Mouse (Mus musculus) CD4-positive, CD25-positive, alpha-beta regulatory T cell (primary cell): ENCODE results near the gene Vmn1r52. TPM values are rescaled to one million over a fixed set of nuclear protein-coding genes. Genes with fewer than 3 reads are reported as not detected.

Experiments
- polyA plus RNA-seq: library from polyadenylated mRNA; unstranded; fragments of 100-300 nt; shearing (Covaris generic); gene quantifications from one replicate; pipeline ENCODE4 v1.2.1, GENCODE M21; 2017

The Vmn1r52 gene
- not detected for polyA plus RNA-seq

DNA sequence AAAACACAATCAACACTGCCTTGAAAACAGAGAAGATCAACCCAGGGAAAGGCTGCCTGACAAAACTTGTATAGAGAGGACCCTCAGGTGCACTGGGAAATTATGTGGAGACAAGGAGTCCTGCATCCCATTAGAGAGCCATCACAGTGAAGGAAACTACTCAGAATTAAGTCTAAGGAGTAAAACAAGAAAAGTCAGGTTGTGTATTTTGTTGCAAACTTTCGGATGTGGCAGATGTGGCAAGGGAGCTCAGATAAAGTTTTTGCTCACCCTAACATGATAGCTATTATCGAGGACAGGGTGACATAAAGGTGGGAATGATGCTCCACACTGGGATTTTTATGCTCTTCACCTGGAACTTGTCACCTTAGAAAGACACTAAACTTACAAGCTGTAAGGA lies at the start of gene Vmn1r52:
Vmn1r52 (plus strand) TSS at position 301 of the 400 bp plus-strand sequence.

DNA sequence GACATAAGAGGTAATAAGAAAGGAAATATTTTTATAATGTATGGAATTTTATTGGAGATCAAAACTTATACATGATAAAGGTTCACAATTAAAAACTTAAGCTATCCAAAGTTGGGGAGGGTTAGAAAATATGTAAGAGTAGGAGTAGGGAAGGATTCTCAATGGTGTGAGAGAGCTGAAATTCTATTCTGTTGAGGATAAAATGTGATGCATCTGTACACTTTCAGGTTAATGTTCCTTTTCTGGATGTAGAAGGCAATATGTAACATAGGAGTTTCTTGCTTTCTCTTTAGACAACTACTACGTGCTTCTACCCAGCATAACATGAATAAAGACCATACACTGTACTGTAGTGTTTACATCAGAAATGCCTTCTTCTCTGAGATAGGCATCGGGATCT lies 27.9 kb downstream of the Vmn1r52 start, which contains the start of gene V1ra8:
V1ra8 (plus strand) TSS at position 301 of the 400 bp plus-strand sequence.

DNA sequence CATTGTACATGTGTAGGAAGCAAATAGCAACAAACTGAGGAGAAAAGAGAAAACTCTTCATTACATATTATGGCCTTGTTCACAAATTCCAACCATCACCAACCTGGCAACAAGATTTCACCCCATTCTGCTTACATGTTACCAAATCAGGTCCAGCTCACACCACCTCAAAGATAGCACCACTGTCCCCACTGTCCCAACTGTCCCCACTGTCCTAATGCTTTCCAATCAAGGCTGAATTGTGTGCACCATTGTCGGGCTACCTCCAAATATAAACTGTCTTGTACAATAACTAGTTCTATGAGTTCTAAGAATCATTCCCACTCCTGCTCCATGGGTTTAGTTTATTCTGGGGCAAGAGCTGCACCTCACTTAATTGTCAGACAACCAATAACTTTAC lies 49.7 kb downstream of the Vmn1r52 start, which contains the start of gene Vmn1r53:
Vmn1r53 (minus strand) TSS at position 101 of the 400 bp plus-strand sequence.

Other genes starting within 250 kb of the Vmn1r52 start
- not detected for gene Vmn1r45, start 234.2 kb upstream of the Vmn1r52 start, polyA plus RNA-seq
- gene Vmn1r46, start 205.5 kb upstream of the Vmn1r52 start, polyA plus RNA-seq = 0.02 TPM
- not detected for gene Vmn1r47, start 158.7 kb upstream of the Vmn1r52 start, polyA plus RNA-seq
- gene Vmn1r48, start 138.0 kb upstream of the Vmn1r52 start, polyA plus RNA-seq = not detected
- gene Vmn1r49, start 96.3 kb upstream of the Vmn1r52 start, polyA plus RNA-seq = 0.06 TPM
- gene Vmn1r50, start 73.4 kb upstream of the Vmn1r52 start, polyA plus RNA-seq = not detected
- gene Vmn1r51, start 52.2 kb upstream of the Vmn1r52 start, polyA plus RNA-seq = not detected
- gene V1ra8, start 28.0 kb downstream of the Vmn1r52 start, polyA plus RNA-seq = not detected
- gene Vmn1r53, start 49.6 kb downstream of the Vmn1r52 start, polyA plus RNA-seq = not detected
- gene Vmn1r54, start 71.5 kb downstream of the Vmn1r52 start, polyA plus RNA-seq = not detected
- not detected for gene BC048671, start 126.4 kb downstream of the Vmn1r52 start, polyA plus RNA-seq
- gene Chst13, start 150.4 kb downstream of the Vmn1r52 start, polyA plus RNA-seq = not detected
- gene Uroc1, start 158.5 kb downstream of the Vmn1r52 start, polyA plus RNA-seq = not detected
- gene Zxdc, start 194.7 kb downstream of the Vmn1r52 start, polyA plus RNA-seq = 34.8 TPM